Mouse (Mus musculus) limb, embryonic 13.5 days (tissue): ENCODE results near the gene Vipas39. TPM values are rescaled to one million over a fixed set of nuclear protein-coding genes. Genes with fewer than 3 reads are reported as not detected.

Source experiments
- microRNA-seq: library from miRNA; unstranded; fragments of <30 nt; microRNA quantifications from one replicate; pipeline ENCODE4, GENCODE M21; 2016
- polyA plus RNA-seq: library from polyadenylated mRNA; unstranded; fragments of >200 nt; fragmentation: Nextera tagmentation; extraction: Ambion mirVana; gene quantifications from 2 replicates; pipeline ENCODE4 v1.2.1, GENCODE M21; 2015

Vipas39 gene
- polyA plus RNA-seq, 1 experiment from 2014 or later, result 51.9 TPM

Small RNA genes lying within 50 kb of the gene (microRNA-seq; reads per million reads assigned to microRNA genes)
- gene Gm47293, result not detected

Other genes starting within 250 kb of the Vipas39 start
- gene Tmem63c, start 244.9 kb downstream of the Vipas39 start, polyA plus RNA-seq, result 0.05 and 0.08 TPM in 2 replicates
- gene Ngb, start 163.7 kb downstream of the Vipas39 start, polyA plus RNA-seq, result 0.23 and 0.42 TPM in 2 replicates
- 34.7 and 37.1 TPM in 2 replicates for gene Gstz1, start 119.1 kb downstream of the Vipas39 start, polyA plus RNA-seq
- 14.6 and 17.6 TPM in 2 replicates for gene Pomt2, start 118.3 kb downstream of the Vipas39 start, polyA plus RNA-seq
- 1.6 and 2.0 TPM in 2 replicates for gene Samd15, start 66.5 kb downstream of the Vipas39 start, polyA plus RNA-seq
- gene Tmed8, start 65.8 kb downstream of the Vipas39 start, polyA plus RNA-seq, result 2.2 and 2.5 TPM in 2 replicates
- gene Noxred1, start 27.5 kb downstream of the Vipas39 start, polyA plus RNA-seq, result 0.57 and 0.59 TPM in 2 replicates
- gene Ahsa1, start 223 bp upstream of the Vipas39 start, polyA plus RNA-seq, result 218 and 223 TPM in 2 replicates
- 1.4 and 1.5 TPM in 2 replicates for gene Ism2, start 33.4 kb upstream of the Vipas39 start, polyA plus RNA-seq
- gene Sptlc2, start 122.1 kb upstream of the Vipas39 start, polyA plus RNA-seq, result 78.2 and 78.7 TPM in 2 replicates
- gene Slirp, start 177.6 kb upstream of the Vipas39 start, polyA plus RNA-seq, result 339 and 358 TPM in 2 replicates
- 77.1 and 78.3 TPM in 2 replicates for gene Alkbh1, start 177.8 kb upstream of the Vipas39 start, polyA plus RNA-seq
- gene Snw1, start 206.0 kb upstream of the Vipas39 start, polyA plus RNA-seq, result 146 and 148 TPM in 2 replicates
- gene Gm5788, start 228.5 kb upstream of the Vipas39 start, polyA plus RNA-seq, result not detected in 2 replicates
- gene Gm8300, start 248.1 kb upstream of the Vipas39 start, polyA plus RNA-seq, result not detected in 2 replicates